ENCODE assay signal across 9 mouse cellular contexts in genomic region chr2:131416482-131416881, GRCm38 (mm10).
DNase-seq lines count a peak whose midpoint lies in the region; ATAC-seq and TF ChIP-seq lines count a peak whose summit lies in the region.
"Had no signal": no experiment of that assay in that cellular context is flagged by ENCODE, and none has a peak within 500 bp of the region (broad histone marks: within the 10 kb centered on the region; RNA-seq: fewer than 3 reads in every experiment).

No protein-coding gene starts in this region.

- TF ChIP-seq EP300 in heart, postnatal 0 days (IDR thresholded peaks at IDR 0.05; ENCODE audit: low read depth): no peak

- DNase-seq in liver: peak; percentile 49
- peak; percentile 68 to 78 for DNase-seq in adrenal gland, postnatal 36 days
- DNase-seq in embryonic facial prominence, embryonic 14.5 days (ENCODE audit: low spot score): peak; percentile 63
- peak; percentile 62 for DNase-seq in heart, postnatal 0 days (ENCODE audit: low spot score)
- peak; percentile 63 to 66 for DNase-seq in layer of hippocampus, adult 2 months (ENCODE audit: low spot score in 2 of 2)
- DNase-seq in lung, postnatal 14 days: peak; percentile 60
- DNase-seq in splenic B cell, adult 2 months (ENCODE audit: low read depth, low spot score): peak; percentile 60

- ATAC-seq in liver, embryonic 12.5 days: no peak
- peak; percentile 65; the same call in 1 of the 2 replicates for ATAC-seq in embryonic facial prominence, embryonic 14.5 days (ENCODE audit: low read depth)
- ATAC-seq in heart, postnatal 0 days (ENCODE audit: insufficient read depth, low read depth): peak; percentile 83

- H3K27ac ChIP-seq in liver, embryonic 12.5 days: no peak overlapping the region
- H3K27ac ChIP-seq in embryonic facial prominence, embryonic 14.5 days (replicated peaks; ENCODE audit: low read depth, low read length): no peak overlapping the region
- H3K27ac ChIP-seq in heart, postnatal 0 days (ENCODE audit: low read depth): no peak overlapping the region
- no peak overlapping the region for H3K27ac ChIP-seq in layer of hippocampus, adult 2 months
- H3K27ac ChIP-seq: midbrain, embryonic 12.5 days had no signal

- no peak overlapping the region for H3K4me2 ChIP-seq in liver, embryonic 12.5 days
- H3K4me2 ChIP-seq in embryonic facial prominence, embryonic 14.5 days (ENCODE audit: low read depth, low read length): no peak overlapping the region
- H3K4me2 ChIP-seq in heart, postnatal 0 days (ENCODE audit: low read depth, low read length): no peak overlapping the region
- H3K4me2 ChIP-seq: midbrain, embryonic 12.5 days had no signal

- peak; percentile 92 for TF ChIP-seq CTCF in heart, postnatal 0 days (IDR thresholded peaks at IDR 0.05; ENCODE audit: low read depth)
- TF ChIP-seq CTCF in layer of hippocampus, adult 2 months (conservative IDR thresholded peaks at IDR 0.05): peak; percentile 94

- no peaks in the 10 kb centered on the region for H3K36me3 ChIP-seq in liver, embryonic 12.5 days
- no peaks in the 10 kb centered on the region for H3K36me3 ChIP-seq in embryonic facial prominence, embryonic 14.5 days (ENCODE audit: control insufficient read depth, insufficient read depth, low read length)
- H3K36me3 ChIP-seq in heart, postnatal 0 days (replicated peaks; ENCODE audit: control insufficient read depth, insufficient read depth, low read length): no peaks in the 10 kb centered on the region
- no peaks in the 10 kb centered on the region for H3K36me3 ChIP-seq in splenic B cell, adult 2 months (ENCODE audit: control insufficient read depth, insufficient read depth, low read length, poor library complexity, severe bottlenecking)
- H3K36me3 ChIP-seq: midbrain, embryonic 12.5 days had no signal

- no peak overlapping the region for H3K4me3 ChIP-seq in liver, embryonic 12.5 days
- H3K4me3 ChIP-seq in embryonic facial prominence, embryonic 14.5 days (ENCODE audit: low read depth, low read length): no peak overlapping the region
- no peak overlapping the region for H3K4me3 ChIP-seq in heart, postnatal 0 days (ENCODE audit: low read depth, low read length)
- no peak overlapping the region for H3K4me3 ChIP-seq in layer of hippocampus, adult 2 months
- H3K4me3 ChIP-seq: midbrain, embryonic 12.5 days had no signal

- 28% methylated on average over 6 of the region's 6 CpGs for WGBS in liver, embryonic 12.5 days (ENCODE audit: insufficient replicate concordance)
- 37% methylated on average over 6 of the region's 6 CpGs for WGBS in embryonic facial prominence, embryonic 14.5 days
- 29% methylated on average over 6 of the region's 6 CpGs for WGBS in heart, postnatal 0 days

- H3K4me1 ChIP-seq in liver, embryonic 12.5 days: peaks cover 2% of the 10 kb centered on the region; the same call in 1 of the 2 replicates
- no peaks in the 10 kb centered on the region for H3K4me1 ChIP-seq in embryonic facial prominence, embryonic 14.5 days (ENCODE audit: control insufficient read depth, insufficient read depth, low read length)
- H3K4me1 ChIP-seq in heart, postnatal 0 days (ENCODE audit: control insufficient read depth, insufficient read depth): no peaks in the 10 kb centered on the region
- H3K4me1 ChIP-seq: midbrain, embryonic 12.5 days had no signal

- no peak overlapping the region for H3K9ac ChIP-seq in liver, embryonic 12.5 days
- H3K9ac ChIP-seq in embryonic facial prominence, embryonic 14.5 days (ENCODE audit: low read depth, low read length): no peak overlapping the region
- H3K9ac ChIP-seq in heart, postnatal 0 days (replicated peaks; ENCODE audit: low read depth, low read length): no peak overlapping the region
- H3K9ac ChIP-seq: midbrain, embryonic 12.5 days had no signal

- H3K9me3 ChIP-seq in liver, embryonic 12.5 days (replicated peaks): no peaks in the 10 kb centered on the region
- no peaks in the 10 kb centered on the region for H3K9me3 ChIP-seq in embryonic facial prominence, embryonic 14.5 days (ENCODE audit: control insufficient read depth, low read length)
- no peaks in the 10 kb centered on the region for H3K9me3 ChIP-seq in heart, postnatal 0 days (replicated peaks; ENCODE audit: control insufficient read depth, low read length)
- H3K9me3 ChIP-seq: midbrain, embryonic 12.5 days had no signal

- H3K27me3 ChIP-seq in liver, embryonic 12.5 days (replicated peaks): peaks cover 11% of the 10 kb centered on the region; the same call in 1 of the 2 replicates
- H3K27me3 ChIP-seq in embryonic facial prominence, embryonic 14.5 days (replicated peaks; ENCODE audit: control insufficient read depth, insufficient read depth, low read length): no peaks in the 10 kb centered on the region
- H3K27me3 ChIP-seq in heart, postnatal 0 days (ENCODE audit: control insufficient read depth, insufficient read depth, low read length): no peaks in the 10 kb centered on the region
- H3K27me3 ChIP-seq in splenic B cell, adult 2 months (ENCODE audit: control insufficient read depth, insufficient read depth, low read length, poor library complexity, severe bottlenecking): no peaks in the 10 kb centered on the region
- H3K27me3 ChIP-seq: midbrain, embryonic 12.5 days had no signal
